In genomic region chr8:12547466-12548220, GRCm38 (mm10) we compare ENCODE assay signal across 26 mouse cellular contexts. TPM values are rescaled to one million over a fixed set of nuclear protein-coding genes. Genes with fewer than 3 reads are reported as not detected.
DNase-seq lines count a peak whose midpoint lies in the region; ATAC-seq and TF ChIP-seq lines count a peak whose summit lies in the region.
"Had no signal": no experiment of that assay in that cellular context is flagged by ENCODE, and none has a peak within 500 bp of the region (broad histone marks: within the 10 kb centered on the region; RNA-seq: fewer than 3 reads in every experiment).

No protein-coding gene starts in this region.

- H3K4me2 ChIP-seq in midbrain, embryonic 14.5 days (ENCODE audit: low read length): no peak overlapping the region
- 0 out of 2 replicates have a peak overlapping the region, but pooled peaks have one; percentile 11 for H3K4me2 ChIP-seq in forebrain, embryonic 13.5 days
- H3K4me2 ChIP-seq in midbrain, embryonic 13.5 days (replicated peaks): no peak overlapping the region
- H3K4me2 ChIP-seq: embryonic facial prominence, embryonic 15.5 days; kidney, embryonic 15.5 days had no signal

- 53% methylated on average over 7 of the region's 7 CpGs for WGBS in midbrain, embryonic 10.5 days
- WGBS in midbrain, embryonic 14.5 days: 64% methylated on average over 7 of the region's 7 CpGs
- 36% methylated on average over 7 of the region's 7 CpGs for WGBS in forebrain, embryonic 13.5 days
- WGBS in midbrain, embryonic 13.5 days: 53% methylated on average over 7 of the region's 7 CpGs

- intact Hi-C loops in left cerebral cortex, postnatal 10 days (cut with DNase I): no loop called here

- H3K9ac ChIP-seq in midbrain, embryonic 14.5 days (replicated peaks; ENCODE audit: low read length): no peak overlapping the region
- no peak overlapping the region for H3K9ac ChIP-seq in ES-E14 (ENCODE audit: insufficient read depth, low read depth, low read length, poor library complexity, severe bottlenecking)
- H3K9ac ChIP-seq in forebrain, embryonic 13.5 days: no peak overlapping the region
- H3K9ac ChIP-seq in midbrain, embryonic 13.5 days (replicated peaks): no peak overlapping the region
- H3K9ac ChIP-seq: embryonic facial prominence, embryonic 15.5 days; kidney, embryonic 15.5 days had no signal

- no peaks in the 10 kb centered on the region for H3K36me3 ChIP-seq in midbrain, embryonic 10.5 days
- no peaks in the 10 kb centered on the region for H3K36me3 ChIP-seq in midbrain, embryonic 14.5 days (ENCODE audit: control insufficient read depth, insufficient read depth, low read length)
- no peaks in the 10 kb centered on the region for H3K36me3 ChIP-seq in ES-E14 (ENCODE audit: control insufficient read depth, insufficient read depth, low read length, poor library complexity, severe bottlenecking)
- H3K36me3 ChIP-seq in forebrain, embryonic 13.5 days (ENCODE audit: poor library complexity, severe bottlenecking): no peaks in the 10 kb centered on the region
- H3K36me3 ChIP-seq in midbrain, embryonic 13.5 days: no peaks in the 10 kb centered on the region
- H3K36me3 ChIP-seq: embryonic facial prominence, embryonic 15.5 days; kidney, embryonic 15.5 days had no signal

- H3K27ac ChIP-seq in midbrain, embryonic 10.5 days (replicated peaks): peak overlapping the region; percentile 70
- H3K27ac ChIP-seq in midbrain, embryonic 14.5 days (replicated peaks; ENCODE audit: low read depth, low read length): no peak overlapping the region
- H3K27ac ChIP-seq in ES-E14 (ENCODE audit: insufficient read depth, low read depth, low read length, poor library complexity, severe bottlenecking): peak overlapping the region; percentile 62
- H3K27ac ChIP-seq in forebrain, embryonic 13.5 days: peak overlapping the region; percentile 88
- no peak overlapping the region for H3K27ac ChIP-seq in midbrain, embryonic 13.5 days
- H3K27ac ChIP-seq: embryonic facial prominence, embryonic 15.5 days; kidney, embryonic 15.5 days had no signal

- H3K4me3 ChIP-seq in midbrain, embryonic 10.5 days: 0 out of 2 replicates have a peak overlapping the region, but pooled peaks have one; percentile 20
- H3K4me3 ChIP-seq in midbrain, embryonic 14.5 days (replicated peaks; ENCODE audit: low read depth, low read length): no peak overlapping the region
- H3K4me3 ChIP-seq in ES-E14 (ENCODE audit: insufficient read depth in 1 of 2, low read depth in 1 of 2, low read length in 2 of 2, poor library complexity in 1 of 2, severe bottlenecking in 1 of 2): no peak overlapping the region
- no peak overlapping the region for H3K4me3 ChIP-seq in forebrain, embryonic 13.5 days
- H3K4me3 ChIP-seq in midbrain, embryonic 13.5 days (replicated peaks): no peak overlapping the region
- H3K4me3 ChIP-seq: embryonic facial prominence, embryonic 15.5 days; kidney, embryonic 15.5 days had no signal

- in situ Hi-C loops in ES-E14 (cut with MboI; ENCODE audit: low sequenced_read_pairs in 2 of 2, unreplicated experiment in 2 of 2): no loop called here

- H3K27me3 ChIP-seq in midbrain, embryonic 10.5 days (ENCODE audit: low read depth, poor library complexity, severe bottlenecking): peaks cover 44% of the 10 kb centered on the region
- H3K27me3 ChIP-seq in midbrain, embryonic 14.5 days (ENCODE audit: control insufficient read depth, insufficient read depth, low read length): no peaks in the 10 kb centered on the region
- no peaks in the 10 kb centered on the region for H3K27me3 ChIP-seq in forebrain, embryonic 13.5 days
- H3K27me3 ChIP-seq in midbrain, embryonic 13.5 days: peaks cover 35% of the 10 kb centered on the region

- no peak for ATAC-seq in midbrain, embryonic 14.5 days (ENCODE audit: low FRiP score, low TSS enrichment)
- peak; percentile 65 for ATAC-seq in forebrain, embryonic 13.5 days
- peak; percentile 73 for ATAC-seq in midbrain, embryonic 13.5 days
- ATAC-seq: intestine, embryonic 16.5 days had no signal

- peaks cover 29% of the 10 kb centered on the region for H3K4me1 ChIP-seq in midbrain, embryonic 10.5 days
- H3K4me1 ChIP-seq in midbrain, embryonic 14.5 days (ENCODE audit: control insufficient read depth, insufficient read depth, low read length): peaks cover 8% of the 10 kb centered on the region; the same call in 1 of the 2 replicates
- peaks cover 12 to 20% of the 10 kb centered on the region in 2 experiments; a peak in 3 of 4 replicates for H3K4me1 ChIP-seq in ES-E14 (ENCODE audit: control insufficient read depth in 2 of 2, insufficient read depth in 2 of 2, low read length in 2 of 2, poor library complexity in 1 of 2)
- H3K4me1 ChIP-seq in forebrain, embryonic 13.5 days: peaks cover 30% of the 10 kb centered on the region
- peaks cover 21% of the 10 kb centered on the region for H3K4me1 ChIP-seq in midbrain, embryonic 13.5 days (replicated peaks)
- H3K4me1 ChIP-seq: embryonic facial prominence, embryonic 15.5 days; kidney, embryonic 15.5 days had no signal

- H3K9me3 ChIP-seq in midbrain, embryonic 10.5 days (replicated peaks): peaks cover 4% of the 10 kb centered on the region
- H3K9me3 ChIP-seq in midbrain, embryonic 14.5 days (ENCODE audit: control insufficient read depth, low read length): peaks cover 5% of the 10 kb centered on the region; the same call in 1 of the 2 replicates
- no peaks in the 10 kb centered on the region for H3K9me3 ChIP-seq in ES-E14 (ENCODE audit: control insufficient read depth, insufficient read depth, low read depth, low read length)
- H3K9me3 ChIP-seq in forebrain, embryonic 13.5 days (replicated peaks): 0 out of 2 replicates have a peak, but pooled peaks cover 5% of the 10 kb centered on the region
- H3K9me3 ChIP-seq in midbrain, embryonic 13.5 days: no peaks in the 10 kb centered on the region

- no peak for DNase-seq in midbrain, embryonic 10.5 days (ENCODE audit: low spot score)
- DNase-seq in midbrain, embryonic 14.5 days: no peak
- no peak for DNase-seq in ES-E14 (ENCODE audit: low read depth, low spot score)
- DNase-seq in lung, postnatal 25 days (ENCODE audit: low spot score): no peak
- DNase-seq in left cerebral cortex, postnatal 10 days (ENCODE audit: extremely low spot score in 1 of 2, low spot score in 2 of 2): no peak
- DNase-seq: adrenal gland, postnatal 14 days; cerebellum, adult 2 months; heart, postnatal 4 days; lung, adult 18-20 months; lung, postnatal 4 days; thymus, adult 18-20 months had no signal

TF ChIP-seq in ES-E14, 5 proteins besides CTCF, POLR2A, EP300 and RAD21:
- TF ChIP-seq MAFK (IDR thresholded peaks at IDR 0.05; ENCODE audit: insufficient read depth, low read depth, low read length): no peak
- TF ChIP-seq ZNF384 (IDR thresholded peaks at IDR 0.05; ENCODE audit: low read depth, low read length): no peak
- TF ChIP-seq ZC3H11A (IDR thresholded peaks at IDR 0.05; ENCODE audit: borderline replicate concordance, low read depth, low read length): no peak
- TF ChIP-seq CHD2 (IDR thresholded peaks at IDR 0.05; ENCODE audit: low read depth, low read length): no peak
- TF ChIP-seq HCFC1 (IDR thresholded peaks at IDR 0.05; ENCODE audit: borderline replicate concordance, insufficient read depth, low read length): no peak
TF ChIP-seq in ES-E14: peak in this region for 0.

RNA-seq across cellular contexts. Expression of gene Spaca7, which starts 25.2 kb away (rescaled TPM):
- polyA plus RNA-seq in midbrain, embryonic 10.5 days (2016; fragmentation: Nextera tagmentation; extraction: Ambion mirVana): not detected in 2 replicates
- not detected in 2 replicates for polyA plus RNA-seq in midbrain, embryonic 14.5 days (2014; fragmentation: Nextera tagmentation; extraction: Ambion mirVana)
- not detected in 2 replicates for total RNA-seq in ES-E14 (2012; rRNA removed)
- not detected in 2 replicates for polyA plus RNA-seq in forebrain, embryonic 13.5 days (2015; fragmentation: Nextera tagmentation; extraction: Ambion mirVana)
- not detected in 2 replicates for polyA plus RNA-seq in midbrain, embryonic 13.5 days (2015; fragmentation: Nextera tagmentation; extraction: Ambion mirVana)
- not detected for total RNA-seq in left cerebral cortex, postnatal 10 days (2021)
- total RNA-seq: adrenal gland, postnatal 14 days; common myeloid progenitor, adult 5-6 weeks; gastrocnemius, adult 8-10 months; heart, postnatal 4 days; layer of hippocampus, postnatal 25 days; left cerebral cortex, postnatal 25 days; liver, adult 2 months; MEL had no signal
- polyA plus RNA-seq: C2C12; cerebellum, adult 2 months; embryonic facial prominence, embryonic 15.5 days; heart, embryonic 14.5 days; intestine, embryonic 16.5 days; large intestine, adult 2 months; liver, adult 2 months; stomach, embryonic 14.5 days had no signal

Comparison
In these comparisons a context has a peak if more than half of its experiments do, and no peak if none do; other contexts are left out.
1. H3K27ac ChIP-seq: peak in midbrain, embryonic 10.5 days (single experiment), ES-E14 (single experiment) and forebrain, embryonic 13.5 days (single experiment); none in midbrain, embryonic 14.5 days (single experiment) and midbrain, embryonic 13.5 days (single experiment).